Mouse (Mus musculus): ENCODE data around the gene Mkrn2. TPM values are rescaled to one million over a fixed set of nuclear protein-coding genes. Genes with fewer than 3 reads are reported as not detected.

Mkrn2 gene
- polyA plus RNA-seq (2014; fragmentation: Nextera tagmentation; extraction: Ambion mirVana): 19.1 and 24.0 TPM in 2 replicates

- H3K4me1 ChIP-seq (ENCODE audit: control insufficient read depth, insufficient read depth, low read length): peaks cover 4% of the 10 kb centered on the region; the same call in 1 of the 2 replicates
- peak within 1 kb of the TSS; percentile 59 for H3K27ac ChIP-seq (ENCODE audit: low read depth, low read length)
- peak within 1 kb of the TSS; percentile 81 for H3K4me2 ChIP-seq
- H3K4me3 ChIP-seq (ENCODE audit: low read depth, low read length): peak within 1 kb of the TSS; percentile 94
- peak; percentile 90 for ATAC-seq (replicated peaks; ENCODE audit: insufficient number of reproducible peaks, low FRiP score, low TSS enrichment)
- H3K36me3 ChIP-seq (ENCODE audit: control insufficient read depth, insufficient read depth, low read length): no peaks in the 10 kb centered on the region
- no peaks in the 10 kb centered on the region for H3K9me3 ChIP-seq (replicated peaks; ENCODE audit: control insufficient read depth, low read length)
- H3K9ac ChIP-seq (ENCODE audit: low read depth, low read length): peak within 1 kb of the TSS; percentile 90
- under 1% methylated on average over 60 of the region's 61 CpGs for WGBS (ENCODE audit: insufficient replicate concordance)
- H3K27me3 ChIP-seq (ENCODE audit: control insufficient read depth, insufficient read depth, low read length): no peaks in the 10 kb centered on the region
Measured at GRCm38 (mm10) chr6:115601715-115602523, at the start of gene Mkrn2. Gene Mkrn2, plus strand, starts transcription at chr6:115601902.

GRCm38 (mm10) chr6:115555485-115555884, 46.2 kb upstream of the Mkrn2 start:
- Histone ChIP-seq H3K27me3 (ENCODE audit: control insufficient read depth, insufficient read depth, low read length) (no peaks in the 10 kb centered on the region), H3K9ac (ENCODE audit: low read depth, low read length) (no peak overlapping the region), H3K36me3 (ENCODE audit: control insufficient read depth, insufficient read depth, low read length) (peaks cover 6% of the 10 kb centered on the region; the same call in 1 of the 2 replicates), H3K4me1 (ENCODE audit: control insufficient read depth, insufficient read depth, low read length) (peaks cover 8% of the 10 kb centered on the region), H3K4me2 (no peak overlapping the region), H3K4me3 (ENCODE audit: low read depth, low read length) (no peak overlapping the region), H3K27ac (ENCODE audit: low read depth, low read length) (no peak overlapping the region), H3K9me3 (replicated peaks; ENCODE audit: control insufficient read depth, low read length) (no peaks in the 10 kb centered on the region)
- no peak for ATAC-seq (replicated peaks; ENCODE audit: insufficient number of reproducible peaks, low FRiP score, low TSS enrichment)
- 59% methylated on average over 5 of the region's 5 CpGs for WGBS (ENCODE audit: insufficient replicate concordance)

GRCm38 (mm10) chr6:115558176-115558575, 43.5 kb upstream of the Mkrn2 start:
- H3K27ac ChIP-seq (ENCODE audit: low read depth, low read length): no peak overlapping the region
- no peaks in the 10 kb centered on the region for H3K27me3 ChIP-seq (ENCODE audit: control insufficient read depth, insufficient read depth, low read length)
- no peak overlapping the region for H3K4me3 ChIP-seq (ENCODE audit: low read depth, low read length)
- WGBS (ENCODE audit: insufficient replicate concordance): 86% methylated on average over 2 of the region's 2 CpGs
- peaks cover 6% of the 10 kb centered on the region; the same call in 1 of the 2 replicates for H3K36me3 ChIP-seq (ENCODE audit: control insufficient read depth, insufficient read depth, low read length)
- H3K9ac ChIP-seq (ENCODE audit: low read depth, low read length): no peak overlapping the region
- no peak overlapping the region for H3K4me2 ChIP-seq
- H3K9me3 ChIP-seq (replicated peaks; ENCODE audit: control insufficient read depth, low read length): no peaks in the 10 kb centered on the region
- no peak for ATAC-seq (replicated peaks; ENCODE audit: insufficient number of reproducible peaks, low FRiP score, low TSS enrichment)
- H3K4me1 ChIP-seq (ENCODE audit: control insufficient read depth, insufficient read depth, low read length): peaks cover 8% of the 10 kb centered on the region

- Histone ChIP-seq H3K9me3 (replicated peaks; ENCODE audit: control insufficient read depth, low read length) (no peaks in the 10 kb centered on the region), H3K9ac (ENCODE audit: low read depth, low read length) (peak overlapping the region; percentile 34; the same call in 1 of the 2 replicates), H3K36me3 (ENCODE audit: control insufficient read depth, insufficient read depth, low read length) (peaks cover 6% of the 10 kb centered on the region; the same call in 1 of the 2 replicates), H3K4me1 (ENCODE audit: control insufficient read depth, insufficient read depth, low read length) (peaks cover 8% of the 10 kb centered on the region), H3K27me3 (ENCODE audit: control insufficient read depth, insufficient read depth, low read length) (no peaks in the 10 kb centered on the region), H3K4me2 (peak overlapping the region; percentile 39), H3K4me3 (ENCODE audit: low read depth, low read length) (0 out of 2 replicates have a peak overlapping the region, but pooled peaks have one; percentile 6), H3K27ac (ENCODE audit: low read depth, low read length) (peak overlapping the region; percentile 79)
- WGBS (ENCODE audit: insufficient replicate concordance): 46% methylated on average over 21 of the region's 21 CpGs
- peak; percentile 73 for ATAC-seq (replicated peaks; ENCODE audit: insufficient number of reproducible peaks, low FRiP score, low TSS enrichment)
Measured at GRCm38 (mm10) chr6:115559651-115560632, 41.8 kb upstream of the Mkrn2 start.

- Histone ChIP-seq H3K9ac (ENCODE audit: low read depth, low read length) (no peak overlapping the region), H3K27me3 (ENCODE audit: control insufficient read depth, insufficient read depth, low read length) (no peaks in the 10 kb centered on the region), H3K27ac (ENCODE audit: low read depth, low read length) (no peak overlapping the region), H3K4me3 (ENCODE audit: low read depth, low read length) (no peak overlapping the region), H3K9me3 (replicated peaks; ENCODE audit: control insufficient read depth, low read length) (peaks cover 2% of the 10 kb centered on the region; the same call in 1 of the 2 replicates), H3K4me2 (no peak overlapping the region), H3K4me1 (ENCODE audit: control insufficient read depth, insufficient read depth, low read length) (no peaks in the 10 kb centered on the region), H3K36me3 (ENCODE audit: control insufficient read depth, insufficient read depth, low read length) (peaks cover 20% of the 10 kb centered on the region)
- WGBS (ENCODE audit: insufficient replicate concordance): 92% methylated on average over 6 of the region's 6 CpGs
- no peak for ATAC-seq (replicated peaks; ENCODE audit: insufficient number of reproducible peaks, low FRiP score, low TSS enrichment)
Measured at GRCm38 (mm10) chr6:115565479-115566045, 36.1 kb upstream of the Mkrn2 start.

GRCm38 (mm10) chr6:115574171-115574570, 27.5 kb upstream of the Mkrn2 start:
- Histone ChIP-seq H3K9ac (ENCODE audit: low read depth, low read length) (no peak overlapping the region), H3K27me3 (ENCODE audit: control insufficient read depth, insufficient read depth, low read length) (no peaks in the 10 kb centered on the region), H3K4me1 (ENCODE audit: control insufficient read depth, insufficient read depth, low read length) (no peaks in the 10 kb centered on the region), H3K4me2 (no peak overlapping the region), H3K9me3 (replicated peaks; ENCODE audit: control insufficient read depth, low read length) (no peaks in the 10 kb centered on the region), H3K36me3 (ENCODE audit: control insufficient read depth, insufficient read depth, low read length) (peaks cover 18% of the 10 kb centered on the region), H3K4me3 (ENCODE audit: low read depth, low read length) (no peak overlapping the region), H3K27ac (ENCODE audit: low read depth, low read length) (no peak overlapping the region)
- ATAC-seq (replicated peaks; ENCODE audit: insufficient number of reproducible peaks, low FRiP score, low TSS enrichment): no peak
- WGBS (ENCODE audit: insufficient replicate concordance): 88% methylated on average over 7 of the region's 7 CpGs

GRCm38 (mm10) chr6:115577407-115577806, 24.3 kb upstream of the Mkrn2 start:
- peaks cover 8% of the 10 kb centered on the region for H3K36me3 ChIP-seq (ENCODE audit: control insufficient read depth, insufficient read depth, low read length)
- H3K27ac ChIP-seq (ENCODE audit: low read depth, low read length): no peak overlapping the region
- H3K9ac ChIP-seq (ENCODE audit: low read depth, low read length): no peak overlapping the region
- no peak overlapping the region for H3K4me2 ChIP-seq
- H3K9me3 ChIP-seq (replicated peaks; ENCODE audit: control insufficient read depth, low read length): no peaks in the 10 kb centered on the region
- H3K4me1 ChIP-seq (ENCODE audit: control insufficient read depth, insufficient read depth, low read length): no peaks in the 10 kb centered on the region
- WGBS (ENCODE audit: insufficient replicate concordance): 82% methylated on average over 5 of the region's 5 CpGs
- ATAC-seq (replicated peaks; ENCODE audit: insufficient number of reproducible peaks, low FRiP score, low TSS enrichment): no peak
- no peak overlapping the region for H3K4me3 ChIP-seq (ENCODE audit: low read depth, low read length)
- H3K27me3 ChIP-seq (ENCODE audit: control insufficient read depth, insufficient read depth, low read length): no peaks in the 10 kb centered on the region

- no peak overlapping the region for H3K27ac ChIP-seq (ENCODE audit: low read depth, low read length)
- no peaks in the 10 kb centered on the region for H3K4me1 ChIP-seq (ENCODE audit: control insufficient read depth, insufficient read depth, low read length)
- ATAC-seq (replicated peaks; ENCODE audit: insufficient number of reproducible peaks, low FRiP score, low TSS enrichment): no peak
- no peak overlapping the region for H3K4me2 ChIP-seq
- H3K27me3 ChIP-seq (ENCODE audit: control insufficient read depth, insufficient read depth, low read length): no peaks in the 10 kb centered on the region
- no peak overlapping the region for H3K4me3 ChIP-seq (ENCODE audit: low read depth, low read length)
- 93% methylated on average over 9 of the region's 9 CpGs for WGBS (ENCODE audit: insufficient replicate concordance)
- H3K9me3 ChIP-seq (replicated peaks; ENCODE audit: control insufficient read depth, low read length): no peaks in the 10 kb centered on the region
- peaks cover 8% of the 10 kb centered on the region for H3K36me3 ChIP-seq (ENCODE audit: control insufficient read depth, insufficient read depth, low read length)
- no peak overlapping the region for H3K9ac ChIP-seq (ENCODE audit: low read depth, low read length)
Measured at GRCm38 (mm10) chr6:115577941-115578340, 23.8 kb upstream of the Mkrn2 start.

Measured in heart, embryonic 11.5 days (tissue).